Comparison of ENCODE assay signal across 8 mouse cellular contexts in the genomic region with DNA sequence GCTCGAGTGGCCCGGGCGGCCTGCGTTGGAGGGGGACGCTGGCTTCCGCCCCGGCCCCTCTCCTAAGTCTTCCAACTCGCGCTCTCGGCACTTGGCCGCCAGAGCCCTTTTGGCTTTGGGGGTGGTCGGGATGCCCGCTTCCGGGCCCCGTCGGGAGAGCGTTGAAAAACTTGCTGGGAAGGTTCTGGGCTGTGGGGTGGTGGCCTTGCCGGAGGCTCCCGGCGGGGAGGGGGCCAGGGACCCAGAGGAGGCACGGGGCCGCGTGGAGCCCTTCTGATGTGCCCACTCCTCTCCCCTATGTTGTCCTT. TPM values are rescaled to one million over a fixed set of nuclear protein-coding genes. Genes with fewer than 3 reads are reported as not detected.
DNase-seq lines count a peak whose midpoint lies in the region; ATAC-seq and TF ChIP-seq lines count a peak whose summit lies in the region.

No protein-coding gene starts in this region.

- H3K4me3 ChIP-seq in heart, postnatal 0 days (ENCODE audit: low read depth, low read length) = peak overlapping the region; percentile 73
- peak overlapping the region; percentile 70 for H3K4me3 ChIP-seq in liver, embryonic 15.5 days (replicated peaks)

- peaks cover 78% of the 10 kb centered on the region for H3K27me3 ChIP-seq in heart, postnatal 0 days (ENCODE audit: control insufficient read depth, insufficient read depth, low read length)
- peaks cover 56% of the 10 kb centered on the region for H3K27me3 ChIP-seq in liver, embryonic 15.5 days

- H3K27ac ChIP-seq in heart, postnatal 0 days (ENCODE audit: low read depth) = peak overlapping the region; percentile 89
- peak overlapping the region; percentile 9; the same call in 1 of the 2 replicates for H3K27ac ChIP-seq in liver, embryonic 15.5 days (replicated peaks)

- DNase-seq in kidney, adult 11 months = peak; percentile 47
- DNase-seq in kidney, postnatal 25 days = no peak
- DNase-seq in 3134 (ENCODE audit: extremely low read depth, insufficient read length, low spot score) = peak; percentile 55
- peak; percentile 72 to 77 for DNase-seq in cerebellum, postnatal 10 days
- no peak for DNase-seq in heart, postnatal 0 days (ENCODE audit: low spot score)
- no peak for DNase-seq in embryo, embryonic 11 days

- H3K9me3 ChIP-seq in heart, postnatal 0 days (replicated peaks; ENCODE audit: control insufficient read depth, low read length) = no peaks in the 10 kb centered on the region
- no peaks in the 10 kb centered on the region for H3K9me3 ChIP-seq in liver, embryonic 15.5 days (replicated peaks)

- peaks cover 21% of the 10 kb centered on the region; the same call in 1 of the 2 replicates for H3K4me1 ChIP-seq in heart, postnatal 0 days (ENCODE audit: control insufficient read depth, insufficient read depth)
- H3K4me1 ChIP-seq in liver, embryonic 15.5 days (replicated peaks) = peaks cover 95% of the 10 kb centered on the region

- WGBS in heart, postnatal 0 days = under 1% methylated on average over 22 of the region's 23 CpGs
- WGBS in liver, embryonic 15.5 days (ENCODE audit: insufficient replicate concordance) = under 1% methylated on average over 23 of the region's 23 CpGs

- H3K9ac ChIP-seq in heart, postnatal 0 days (replicated peaks; ENCODE audit: low read depth, low read length) = peak overlapping the region; percentile 86
- H3K9ac ChIP-seq in liver, embryonic 15.5 days = peak overlapping the region; percentile 69

- TF ChIP-seq CTCF in heart, postnatal 0 days (IDR thresholded peaks at IDR 0.05; ENCODE audit: low read depth) = no peak

- TF ChIP-seq EP300 in heart, postnatal 0 days (IDR thresholded peaks at IDR 0.05; ENCODE audit: low read depth) = no peak

- H3K4me2 ChIP-seq in heart, postnatal 0 days (ENCODE audit: low read depth, low read length) = peak overlapping the region; percentile 78
- peak overlapping the region; percentile 98 for H3K4me2 ChIP-seq in liver, embryonic 15.5 days

- ATAC-seq in heart, postnatal 0 days (ENCODE audit: insufficient read depth, low read depth) = no peak
- ATAC-seq in liver, embryonic 15.5 days (ENCODE audit: insufficient read depth) = no peak
- no peak for ATAC-seq in activated CD4-positive, CD25-positive, alpha-beta regulatory T cell, adult 4 months

- no peaks in the 10 kb centered on the region; the same call in 1 of the 2 replicates for H3K36me3 ChIP-seq in heart, postnatal 0 days (replicated peaks; ENCODE audit: control insufficient read depth, insufficient read depth, low read length)
- peaks cover under 1% of the 10 kb centered on the region; the same call in 1 of the 2 replicates for H3K36me3 ChIP-seq in liver, embryonic 15.5 days (replicated peaks)

RNA-seq across cellular contexts. Expression of a gene that starts 1.4 kb away (rescaled TPM):
- total RNA-seq in heart, postnatal 0 days (2014; rRNA removed; ENCODE audit: low replicate concordance) = 22.8 and 33.8 TPM in 2 replicates
- 4.5 and 4.9 TPM in 2 replicates for polyA plus RNA-seq in heart, postnatal 0 days (2015; fragmentation: Nextera tagmentation; extraction: Ambion mirVana)
- 3.0 and 4.0 TPM in 2 replicates for polyA plus RNA-seq in liver, embryonic 15.5 days (2015; fragmentation: Nextera tagmentation; extraction: Ambion mirVana)
- 10 to 100 TPM; 20.4 to 21.1 TPM for polyA plus RNA-seq in activated CD4-positive, CD25-positive, alpha-beta regulatory T cell, adult 4 months (2017; shearing (Covaris generic))

Comparison
In these comparisons a context has a peak if more than half of its experiments do, and no peak if none do; other contexts are left out.
1. DNase-seq: peak in kidney, adult 11 months (single experiment), 3134 (single experiment) and cerebellum, postnatal 10 days (2 of 2); none in kidney, postnatal 25 days (0 of 2), heart, postnatal 0 days (single experiment) and embryo, embryonic 11 days (single experiment).